ENCODE assay signal across 14 mouse cellular contexts in the genomic region with DNA sequence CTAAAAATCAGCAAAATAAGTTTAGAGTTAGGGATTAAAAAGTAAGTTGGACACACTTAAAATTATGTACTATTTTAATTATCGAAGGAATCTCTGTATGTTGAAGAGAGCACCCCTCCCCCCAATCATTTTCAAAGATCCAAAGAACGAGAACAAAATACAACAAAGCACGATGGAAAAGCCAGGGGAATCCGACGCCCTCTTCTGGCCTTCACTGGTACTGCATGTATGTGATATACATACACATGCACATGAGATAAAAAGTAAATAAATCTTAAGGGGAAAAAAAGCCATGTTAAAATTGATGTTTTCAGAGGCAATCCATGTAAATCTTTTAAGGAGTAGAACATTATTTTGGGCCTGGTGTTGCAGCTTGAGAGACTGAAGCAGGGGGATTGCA.
DNase-seq lines count a peak whose midpoint lies in the region; ATAC-seq and TF ChIP-seq lines count a peak whose summit lies in the region.
"Had no signal": no experiment of that assay in that cellular context is flagged by ENCODE, and none has a peak within 500 bp of the region (broad histone marks: within the 10 kb centered on the region; RNA-seq: fewer than 3 reads in every experiment).

No protein-coding gene starts in this region.

- H3K4me1 ChIP-seq in embryonic facial prominence, embryonic 11.5 days (ENCODE audit: control insufficient read depth, insufficient read depth, low read length) = no peaks in the 10 kb centered on the region
- H3K4me1 ChIP-seq in embryonic facial prominence, embryonic 10.5 days = peaks cover 12% of the 10 kb centered on the region
- no peaks in the 10 kb centered on the region for H3K4me1 ChIP-seq in stomach, postnatal 0 days (replicated peaks; ENCODE audit: control insufficient read depth, insufficient read depth)
- H3K4me1 ChIP-seq: limb, embryonic 12.5 days; neural tube, embryonic 13.5 days had no signal

- intact Hi-C loops in left cerebral cortex, adult 2 months (cut with DNase I) = no loop called here

- no peak for TF ChIP-seq EP300 in stomach, postnatal 0 days (optimal IDR thresholded peaks at IDR 0.05)

- H3K4me3 ChIP-seq in embryonic facial prominence, embryonic 11.5 days (ENCODE audit: low read depth, low read length) = no peak overlapping the region
- no peak overlapping the region for H3K4me3 ChIP-seq in embryonic facial prominence, embryonic 10.5 days
- H3K4me3 ChIP-seq in left cerebral cortex, adult 2 months = no peak overlapping the region
- no peak overlapping the region for H3K4me3 ChIP-seq in stomach, postnatal 0 days (ENCODE audit: low read depth, low read length)
- H3K4me3 ChIP-seq: limb, embryonic 12.5 days; neural tube, embryonic 13.5 days had no signal

- H3K27me3 ChIP-seq in embryonic facial prominence, embryonic 11.5 days (ENCODE audit: control insufficient read depth, insufficient read depth, low read length) = no peaks in the 10 kb centered on the region
- no peaks in the 10 kb centered on the region for H3K27me3 ChIP-seq in embryonic facial prominence, embryonic 10.5 days (replicated peaks; ENCODE audit: low read depth, poor library complexity, severe bottlenecking)
- H3K27me3 ChIP-seq in stomach, postnatal 0 days (ENCODE audit: control insufficient read depth, insufficient read depth, low read length) = no peaks in the 10 kb centered on the region
- H3K27me3 ChIP-seq: limb, embryonic 12.5 days; neural tube, embryonic 13.5 days had no signal

- H3K27ac ChIP-seq in embryonic facial prominence, embryonic 11.5 days (replicated peaks; ENCODE audit: low read depth, low read length) = no peak overlapping the region
- H3K27ac ChIP-seq in embryonic facial prominence, embryonic 10.5 days (replicated peaks) = no peak overlapping the region
- H3K27ac ChIP-seq in left cerebral cortex, adult 2 months = no peak overlapping the region
- H3K27ac ChIP-seq in stomach, postnatal 0 days (replicated peaks) = no peak overlapping the region
- H3K27ac ChIP-seq: limb, embryonic 12.5 days; neural tube, embryonic 13.5 days had no signal

- TF ChIP-seq CTCF in left cerebral cortex, adult 2 months (IDR thresholded peaks at IDR 0.05) = peak; percentile 55
- TF ChIP-seq CTCF in stomach, postnatal 0 days (IDR thresholded peaks at IDR 0.05; ENCODE audit: low read depth) = peak; percentile 57

- H3K36me3 ChIP-seq in embryonic facial prominence, embryonic 11.5 days (replicated peaks; ENCODE audit: control insufficient read depth, insufficient read depth, low read depth, low read length) = no peaks in the 10 kb centered on the region
- no peaks in the 10 kb centered on the region for H3K36me3 ChIP-seq in embryonic facial prominence, embryonic 10.5 days (replicated peaks)
- H3K36me3 ChIP-seq in stomach, postnatal 0 days (ENCODE audit: control insufficient read depth, insufficient read depth, low read length) = no peaks in the 10 kb centered on the region
- H3K36me3 ChIP-seq: limb, embryonic 12.5 days; neural tube, embryonic 13.5 days had no signal

- 30% methylated on average over 5 of the region's 5 CpGs for WGBS in embryonic facial prominence, embryonic 11.5 days
- WGBS in embryonic facial prominence, embryonic 10.5 days = 27% methylated on average over 5 of the region's 5 CpGs
- whole genome bisulfite sequencing in stomach, postnatal 0 days = 48% methylated on average over 5 of the region's 5 CpGs

- no peak overlapping the region for H3K4me2 ChIP-seq in embryonic facial prominence, embryonic 11.5 days (ENCODE audit: low read depth, low read length)
- H3K4me2 ChIP-seq in stomach, postnatal 0 days (replicated peaks; ENCODE audit: low read depth) = no peak overlapping the region
- H3K4me2 ChIP-seq: heart, embryonic 11.5 days; limb, embryonic 12.5 days; neural tube, embryonic 13.5 days had no signal

- peak; percentile 19 for DNase-seq in embryonic facial prominence, embryonic 11.5 days (ENCODE audit: low spot score)
- no peak for DNase-seq in embryonic facial prominence, embryonic 10.5 days (ENCODE audit: low spot score)
- no peak for DNase-seq in left cerebral cortex, adult 2 months (ENCODE audit: extremely low spot score in 1 of 2, low spot score in 2 of 2)
- DNase-seq in left cerebral cortex, adult 11 months (ENCODE audit: low spot score) = no peak
- peak; percentile 18 for DNase-seq in right cerebral cortex, postnatal 4 days
- DNase-seq in right cerebral cortex, postnatal 36 days (ENCODE audit: low spot score in 2 of 2) = no peak
- DNase-seq in stomach, postnatal 0 days (ENCODE audit: low spot score) = no peak
- DNase-seq: B cell, adult 2 months; cerebellum, adult 9-10 months; right cerebral cortex, postnatal 25 days had no signal

- no peak overlapping the region for H3K9ac ChIP-seq in embryonic facial prominence, embryonic 11.5 days (replicated peaks; ENCODE audit: low read length)
- no peak overlapping the region for H3K9ac ChIP-seq in stomach, postnatal 0 days (ENCODE audit: low read length)
- H3K9ac ChIP-seq: limb, embryonic 12.5 days; neural tube, embryonic 13.5 days had no signal

- no peak for ATAC-seq in embryonic facial prominence, embryonic 11.5 days (replicated peaks; ENCODE audit: insufficient number of reproducible peaks, low FRiP score, low TSS enrichment, low read depth)
- ATAC-seq in stomach, postnatal 0 days (ENCODE audit: low FRiP score, low TSS enrichment) = no peak
- no peak for ATAC-seq in megakaryocyte-erythroid progenitor cell, adult 5-6 weeks (replicated peaks; ENCODE audit: low FRiP score, low TSS enrichment, poor library complexity, severe bottlenecking)

- H3K9me3 ChIP-seq in embryonic facial prominence, embryonic 11.5 days (replicated peaks; ENCODE audit: control insufficient read depth, low read length) = no peaks in the 10 kb centered on the region
- no peaks in the 10 kb centered on the region for H3K9me3 ChIP-seq in embryonic facial prominence, embryonic 10.5 days
- no peaks in the 10 kb centered on the region for H3K9me3 ChIP-seq in stomach, postnatal 0 days (ENCODE audit: control insufficient read depth, low read length)
- H3K9me3 ChIP-seq: limb, embryonic 12.5 days; neural tube, embryonic 13.5 days had no signal

Comparison
In these comparisons a context has a peak if more than half of its experiments do, and no peak if none do; other contexts are left out.
1. DNase-seq: peak in embryonic facial prominence, embryonic 11.5 days (single experiment) and right cerebral cortex, postnatal 4 days (single experiment); none in embryonic facial prominence, embryonic 10.5 days (single experiment), left cerebral cortex, adult 2 months (0 of 2), left cerebral cortex, adult 11 months (single experiment), right cerebral cortex, postnatal 36 days (0 of 2) and stomach, postnatal 0 days (single experiment).